Mouse (Mus musculus) embryo, embryonic 11 days (tissue): ENCODE measurements around the gene Unk.

Experiments used
- DNase-seq: peaks from one replicate; pipeline ENCODE4 v3.0.0-alpha.2; 2015

Gene Unk

DNA sequence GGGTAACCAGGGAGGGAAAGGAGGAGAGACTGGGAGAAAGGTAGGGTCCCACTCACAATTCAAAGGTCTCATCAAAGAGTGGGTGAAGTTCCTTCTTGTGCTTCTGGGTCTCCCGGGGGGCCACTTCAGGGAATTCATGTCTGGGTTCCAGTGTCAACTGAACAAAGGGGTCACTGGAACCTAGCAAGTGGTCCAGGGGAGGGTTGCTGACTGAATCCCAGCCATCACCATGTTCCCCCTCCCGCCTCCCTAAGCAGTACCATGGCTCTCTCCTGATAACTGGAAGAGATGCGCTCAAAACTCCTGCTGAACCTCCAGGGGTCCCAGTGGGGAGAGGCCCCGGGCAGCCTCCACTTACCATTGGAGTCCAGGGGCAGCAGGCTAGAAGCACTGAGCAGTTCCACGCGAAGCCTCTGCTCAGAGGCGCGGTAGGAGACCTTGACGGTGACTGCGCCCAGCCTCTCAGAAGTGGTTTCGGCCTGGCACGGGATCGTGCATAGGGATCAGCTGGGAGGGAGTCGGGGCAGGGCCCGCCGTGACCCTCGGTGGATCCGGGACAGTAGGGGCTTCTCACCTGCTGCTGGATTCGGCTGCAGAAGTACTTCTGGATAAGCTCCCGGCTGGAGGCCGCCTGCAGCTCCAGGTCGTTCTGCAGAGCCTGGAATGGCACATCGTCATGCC, 34.2 kb downstream of the Unk start:
- DNase-seq: no peak

DNA sequence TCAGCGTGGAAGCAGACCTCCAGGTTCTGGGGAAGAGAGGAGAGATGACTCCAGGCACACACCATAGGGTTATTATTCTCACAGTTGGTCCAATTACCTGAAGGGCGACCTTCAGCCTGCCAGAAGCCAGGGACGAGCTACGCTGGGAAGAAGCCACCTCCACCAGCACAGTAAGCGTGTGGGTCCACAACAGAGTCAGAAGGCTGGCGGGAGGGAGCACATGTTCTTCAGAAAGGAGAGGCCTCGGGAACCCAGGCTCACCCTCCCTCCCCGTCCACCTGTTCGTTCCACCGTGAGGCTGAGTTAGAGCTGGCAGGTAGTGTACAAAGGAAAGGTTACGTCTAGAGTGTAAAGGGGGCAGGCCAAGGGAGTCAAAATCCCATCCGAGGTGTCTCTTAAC, 35.2 kb downstream of the Unk start:
- no peak for DNase-seq

DNA sequence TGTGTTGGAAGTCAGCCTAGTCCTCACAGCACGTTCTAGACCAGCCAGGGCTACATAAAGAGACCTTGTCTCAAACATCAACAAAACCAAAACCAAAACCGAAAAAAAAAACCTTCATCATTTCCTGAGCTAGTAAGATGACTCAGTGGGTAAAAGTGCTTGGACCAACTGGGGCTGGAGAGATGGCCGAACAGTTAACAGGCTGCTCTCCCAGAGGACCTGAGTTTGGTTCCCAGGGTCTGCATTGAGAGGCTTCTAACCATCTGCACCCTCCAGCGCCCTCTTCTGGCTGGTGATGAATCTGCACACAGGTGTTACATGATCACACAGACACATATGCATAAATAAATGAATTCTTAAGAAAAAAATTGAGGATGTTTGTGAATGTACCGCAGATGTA, 41.4 kb downstream of the Unk start:
- DNase-seq: no peak

DNA sequence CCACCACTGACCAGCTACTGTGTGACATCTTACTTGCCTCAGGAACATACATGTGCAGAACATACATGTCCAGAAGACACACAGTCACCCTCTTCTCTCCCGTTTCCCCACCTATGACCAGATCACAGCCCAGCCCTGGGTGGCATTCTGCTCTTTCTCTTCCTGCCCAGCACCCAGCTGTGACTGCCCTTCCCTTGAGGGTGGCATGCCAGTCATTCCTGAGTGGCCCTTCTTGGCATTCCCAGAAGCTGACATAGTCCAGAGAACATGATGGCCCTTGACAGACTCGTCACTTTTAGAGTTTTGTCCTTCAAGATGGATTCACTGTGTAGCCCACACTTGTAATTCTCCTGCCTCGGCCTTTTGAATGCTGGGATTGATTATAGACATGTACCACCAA, 42.5 kb downstream of the Unk start:
- DNase-seq: no peak

DNA sequence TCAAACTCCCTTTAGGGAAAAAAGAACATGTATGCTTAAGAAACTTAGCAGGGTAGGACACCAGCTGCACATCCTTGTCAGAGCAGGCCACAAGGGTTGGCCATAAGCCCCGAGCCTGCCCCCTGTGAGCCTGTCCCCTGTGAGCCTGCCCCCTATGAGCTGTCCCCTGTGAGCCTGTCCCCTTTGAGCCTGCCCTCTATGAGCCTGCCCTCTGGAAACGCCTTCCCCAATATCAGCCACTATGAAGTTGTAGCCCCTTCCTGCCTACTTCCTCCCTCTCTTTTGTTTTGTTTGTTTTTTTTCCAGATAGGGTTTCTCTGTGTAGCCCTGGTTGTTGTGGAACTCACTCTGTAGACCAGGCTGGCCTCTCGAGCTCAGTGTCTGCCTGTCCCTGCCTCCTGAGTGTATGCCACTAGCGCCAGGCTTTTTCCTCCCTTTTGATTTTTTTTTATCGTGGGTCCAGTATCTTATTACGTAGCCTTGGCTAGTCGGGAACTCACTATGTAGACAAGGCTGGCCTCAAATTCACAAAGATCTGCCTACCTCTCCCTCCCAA, 44.4 kb downstream of the Unk start:
- no peak for DNase-seq

DNA sequence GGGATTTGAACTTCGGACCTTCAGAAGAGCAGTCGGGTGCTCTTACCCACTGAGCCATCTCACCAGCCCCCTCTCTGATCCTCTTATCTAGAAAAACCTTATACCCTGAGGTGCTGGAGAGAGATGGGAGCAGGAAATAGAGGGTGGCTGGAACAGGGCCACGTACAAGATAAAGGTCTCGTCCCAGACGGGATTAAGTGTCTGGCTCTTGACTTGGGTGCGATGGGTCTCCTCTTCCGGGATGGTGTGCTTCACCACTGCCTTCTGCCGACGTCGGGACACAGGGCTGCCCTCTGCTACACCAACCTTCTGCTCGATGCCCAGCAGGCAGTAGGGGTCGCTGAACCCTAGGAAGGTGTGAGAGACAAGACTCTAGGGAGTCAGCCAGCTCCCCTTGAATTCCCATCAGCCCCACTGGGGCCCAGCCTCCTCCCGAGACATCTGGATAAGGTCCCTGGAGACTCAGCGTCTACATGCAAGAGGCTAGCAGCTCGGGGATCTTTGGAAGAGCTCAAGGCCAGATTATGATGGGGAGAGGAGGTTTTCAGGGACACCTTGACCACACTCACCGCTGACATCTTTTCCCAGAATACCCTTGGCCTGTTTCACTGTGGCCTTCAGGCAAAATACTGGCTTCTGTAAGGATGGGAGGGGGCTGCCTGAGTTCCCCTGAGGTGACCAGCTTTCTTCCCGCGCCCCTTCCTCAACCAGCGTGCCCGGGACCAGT, 45.6 kb downstream of the Unk start:
- DNase-seq: no peak

DNA sequence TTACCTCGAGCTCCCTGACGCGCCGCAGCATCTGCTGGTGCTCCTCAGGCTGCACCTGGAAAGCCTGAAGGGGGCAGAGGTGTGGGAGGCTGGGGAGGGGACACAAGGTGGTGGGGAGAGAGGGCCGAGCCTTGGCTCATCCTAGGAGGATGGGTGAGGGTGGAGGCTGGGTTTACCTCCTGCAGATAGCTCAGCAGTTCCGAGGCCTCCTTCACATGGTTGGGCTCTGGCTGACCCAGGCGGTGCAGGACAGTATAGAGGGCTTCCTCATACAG, 46.1 kb downstream of the Unk start:
- DNase-seq: no peak

DNA sequence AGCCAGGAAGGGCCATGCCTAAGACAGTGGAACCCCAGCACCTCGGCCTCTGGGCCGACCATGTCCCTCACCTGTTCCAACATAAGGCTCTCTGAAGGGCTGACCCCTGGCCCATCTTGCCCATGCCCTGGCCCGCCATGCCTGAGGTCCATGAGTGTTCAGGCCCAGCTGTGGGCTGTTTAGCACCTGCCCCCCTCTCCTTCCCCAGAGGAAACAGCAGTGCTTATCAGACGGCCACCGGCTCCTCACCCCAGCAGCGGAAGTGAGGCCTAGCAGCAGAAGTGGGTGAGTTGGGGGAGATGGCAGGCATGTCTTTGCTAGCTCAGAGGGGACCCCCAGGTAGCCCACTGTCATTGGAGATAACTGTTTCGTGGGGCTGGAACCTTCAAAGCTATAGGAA, 46.7 kb downstream of the Unk start:
- DNase-seq: no peak

DNA sequence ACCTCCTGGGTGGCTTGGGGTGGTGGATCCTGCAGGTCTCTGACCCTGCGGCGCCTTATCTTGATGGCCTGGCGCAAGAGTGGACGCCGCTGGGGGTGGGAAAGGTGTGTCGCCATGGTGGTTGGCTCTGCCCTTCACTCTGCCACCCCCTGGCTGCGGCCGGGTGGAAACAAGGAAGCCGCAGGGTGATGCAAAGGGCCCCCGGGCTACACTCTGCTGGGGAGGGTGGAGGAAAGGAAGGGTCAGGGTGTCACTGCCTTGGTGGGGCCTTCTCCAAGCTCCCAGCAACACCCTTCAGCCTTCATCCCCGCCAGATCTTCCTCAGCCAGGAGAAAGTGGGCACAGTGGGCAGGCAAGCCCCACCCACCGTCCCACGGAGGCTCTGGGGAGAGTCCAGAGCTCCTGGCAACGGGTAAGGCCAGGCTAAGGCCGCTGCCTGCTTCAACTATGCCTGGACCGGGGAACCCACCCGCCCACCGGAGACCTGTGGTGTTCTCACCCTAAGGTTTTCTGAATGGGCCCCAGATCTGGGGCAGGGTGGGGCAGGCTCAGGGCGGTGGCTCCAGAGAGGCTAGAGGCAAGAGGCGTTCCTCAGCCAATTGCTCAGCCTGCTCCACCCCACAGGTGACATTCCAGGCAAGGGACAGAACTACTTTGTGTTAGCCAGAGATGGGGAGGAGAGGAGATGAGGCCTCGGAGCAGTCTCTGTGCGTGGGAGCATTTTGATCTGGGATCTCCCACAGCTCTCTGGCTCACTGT, 47.5 kb downstream of the Unk start, which contains the start of gene Unc13d:
Gene Unc13d, minus strand, starts transcription at position 516 of the 759 bp plus-strand sequence.
- DNase-seq: no peak

DNA sequence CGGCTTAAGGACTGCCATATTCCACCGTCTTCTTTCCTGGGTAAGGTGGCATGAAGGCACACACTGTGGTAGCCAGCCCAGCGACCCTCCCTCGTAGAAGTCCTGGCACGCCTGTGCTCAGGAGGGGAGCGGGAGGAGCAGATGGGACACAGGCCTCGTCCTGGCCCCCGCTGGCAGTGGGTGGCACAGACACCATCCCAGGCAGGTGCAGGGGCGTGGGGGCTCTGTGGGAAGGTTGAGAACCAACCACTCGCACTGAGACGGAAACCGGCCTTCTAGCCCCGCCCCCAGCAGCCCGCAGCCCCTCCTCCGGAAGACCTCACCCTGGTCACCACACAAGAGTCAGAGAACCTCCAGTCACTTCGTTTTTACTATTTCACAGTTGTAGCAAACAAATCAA, 48.1 kb downstream of the Unk start:
- peak; percentile 66 for DNase-seq

DNA sequence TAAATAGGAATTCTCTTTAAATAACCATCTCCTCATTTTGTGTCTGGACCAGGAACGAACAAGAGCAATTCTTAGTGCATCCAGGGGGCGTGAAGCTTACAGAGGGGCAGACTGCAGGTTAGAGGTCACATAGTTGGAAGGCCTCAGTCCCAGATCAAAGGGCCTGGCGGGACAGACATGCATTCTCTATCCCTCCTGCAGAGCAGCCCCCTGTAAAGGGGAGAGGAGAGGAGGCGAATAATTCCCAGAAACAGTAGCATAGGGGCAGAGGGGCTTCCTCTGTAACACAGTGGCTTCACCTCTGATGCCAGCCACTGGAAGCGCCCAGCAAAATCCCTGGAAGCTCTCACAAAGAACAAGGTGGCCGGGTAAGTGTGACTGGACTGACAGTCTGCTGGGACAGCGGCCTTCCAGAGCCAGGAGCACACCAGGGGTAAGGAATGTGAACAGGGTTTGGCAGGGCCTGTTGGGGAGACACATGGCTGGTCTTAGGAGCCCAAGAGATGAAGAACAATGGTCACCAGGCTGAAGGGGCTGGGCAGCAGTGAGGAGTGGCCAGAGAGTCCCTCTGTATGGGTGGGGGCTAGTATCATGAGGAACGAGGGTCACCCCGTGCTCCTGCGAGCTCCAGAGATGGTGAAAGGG, 48.7 kb downstream of the Unk start:
- peak; percentile 65 for DNase-seq

DNA sequence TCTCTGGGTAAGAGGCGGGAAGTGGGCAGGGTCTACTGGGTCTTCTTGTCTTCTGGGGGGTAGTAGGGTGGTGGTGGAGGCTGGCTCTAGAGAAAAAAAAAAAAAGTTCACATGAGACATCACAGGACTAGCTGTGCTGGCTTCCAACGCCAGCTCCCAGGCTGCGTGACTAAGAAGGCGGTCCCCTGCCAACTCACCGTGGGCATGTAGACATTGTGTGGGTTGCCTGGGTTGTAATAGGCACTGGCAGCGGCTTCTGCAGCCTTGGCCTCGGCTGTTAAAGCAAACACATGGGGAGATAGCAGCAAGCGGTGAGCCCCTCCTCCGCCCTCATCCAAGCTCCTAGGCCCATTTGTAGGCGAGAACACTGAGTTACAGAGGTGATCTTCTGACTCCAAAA, 49.4 kb downstream of the Unk start:
- no peak for DNase-seq

DNA sequence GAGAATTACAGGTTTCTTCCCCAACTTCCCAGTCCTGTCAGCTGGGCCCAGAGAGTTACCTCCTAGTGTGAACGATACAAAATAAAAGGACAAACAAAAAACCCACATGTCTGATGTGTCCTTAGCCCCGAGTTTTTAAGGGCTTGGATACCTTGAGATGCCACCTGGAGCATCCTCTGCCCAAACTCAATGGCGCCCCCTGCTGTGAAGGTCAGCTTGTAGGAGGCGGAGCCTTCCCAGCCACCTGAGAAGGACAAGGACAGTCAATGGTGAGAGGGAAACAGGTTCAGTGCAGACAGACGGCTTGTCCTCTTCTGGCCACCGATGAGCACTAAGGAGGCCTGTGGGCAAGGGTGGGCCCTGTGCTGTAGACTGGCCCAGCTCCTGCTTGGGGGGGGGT, 51.0 kb downstream of the Unk start:
- peak; percentile 47 for DNase-seq

DNA sequence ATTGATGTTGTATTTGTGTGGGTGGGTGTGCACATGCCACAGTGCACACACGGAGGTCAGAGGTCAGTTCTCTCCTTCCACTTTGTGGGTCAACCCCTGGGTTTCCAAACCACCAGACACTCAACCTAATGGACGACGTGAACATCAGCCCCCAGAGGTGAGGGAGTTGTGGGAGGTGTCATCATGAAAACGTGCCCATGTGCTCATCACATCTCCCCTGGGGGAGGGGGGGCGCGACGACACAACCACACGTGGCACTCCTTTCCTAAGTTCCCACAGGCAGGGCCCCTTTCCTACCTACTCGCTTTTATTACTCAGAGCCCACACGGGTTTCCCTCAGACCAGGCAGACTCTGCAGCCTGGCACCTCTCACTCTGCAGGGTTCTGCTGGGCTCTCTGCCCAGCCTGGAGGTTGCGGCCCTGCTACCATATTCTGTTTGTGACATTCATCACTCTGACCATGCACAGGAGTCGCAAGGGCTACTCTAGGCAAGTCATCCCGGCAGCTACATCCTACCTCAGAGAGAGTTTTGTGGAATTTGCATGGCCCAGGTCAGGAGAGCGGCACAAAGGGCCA, 53.1 kb downstream of the Unk start:
- DNase-seq: no peak

DNA sequence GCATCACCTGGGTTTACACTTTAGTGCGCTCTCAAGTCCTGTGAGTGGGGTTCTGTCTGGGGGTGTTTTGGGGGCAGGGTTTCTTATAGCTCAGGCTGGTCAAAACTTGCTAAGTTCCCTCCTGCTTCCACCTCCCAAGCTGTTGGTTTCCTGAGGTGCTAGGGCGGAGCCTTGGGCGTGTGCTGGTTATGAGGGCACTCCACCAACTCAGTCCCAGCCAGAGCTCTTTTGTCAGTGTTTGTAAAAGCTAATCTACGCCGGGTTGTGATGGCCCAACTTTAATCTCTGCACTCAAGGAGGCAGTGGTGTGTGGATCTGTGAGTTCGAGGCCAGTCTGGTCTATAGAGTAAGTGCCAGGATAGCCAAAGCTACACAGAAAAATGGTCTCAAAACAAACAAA, 54.0 kb downstream of the Unk start:
- no peak for DNase-seq

DNA sequence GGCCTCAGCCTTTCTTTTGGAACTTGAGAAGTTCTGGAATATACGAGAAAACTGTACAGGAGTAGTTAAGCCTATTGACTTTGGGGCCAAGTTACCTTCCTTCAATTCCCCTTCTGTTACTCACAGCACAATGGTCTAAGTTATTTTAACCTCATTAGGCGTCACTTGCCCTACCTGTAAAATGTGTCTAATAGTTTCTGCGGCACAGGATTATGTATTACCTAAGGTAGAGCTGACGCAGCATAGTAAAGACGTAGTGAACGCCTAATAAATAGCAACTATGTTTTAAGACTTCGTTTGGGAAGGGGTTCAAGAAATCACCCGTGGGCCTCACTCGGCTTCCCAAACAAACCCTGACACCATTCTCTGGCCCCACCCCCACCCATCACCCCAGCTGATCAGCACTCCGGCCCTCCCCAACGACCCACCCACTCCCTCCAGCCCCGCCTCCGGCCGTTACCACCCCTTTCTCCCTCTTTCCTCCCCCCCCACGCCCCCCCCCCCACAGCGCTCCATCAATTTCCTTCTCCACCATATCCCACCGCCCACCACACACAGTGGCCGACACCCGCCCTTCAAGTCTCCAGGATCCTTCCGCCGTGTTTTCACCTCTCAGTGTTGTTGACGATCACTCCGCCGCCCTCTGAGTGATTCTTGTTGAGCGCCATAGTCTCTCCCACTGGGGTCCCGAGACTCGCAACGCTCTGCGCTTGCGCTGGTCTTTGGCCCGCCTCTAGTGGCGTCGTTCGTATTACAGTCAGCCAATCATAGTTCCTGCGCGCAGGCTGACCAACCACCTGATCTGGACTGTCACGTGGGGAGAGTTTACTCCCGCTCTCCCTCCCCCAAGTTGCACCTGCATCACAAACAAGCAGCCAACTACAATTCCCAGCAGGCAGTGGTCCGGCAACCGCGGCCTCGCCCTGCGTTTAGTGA, 56.4 kb downstream of the Unk start, which contains the start of gene Wbp2:
Gene Wbp2, minus strand, starts transcription at position 738 of the 936 bp plus-strand sequence.
- peak; percentile 99 for DNase-seq

DNA sequence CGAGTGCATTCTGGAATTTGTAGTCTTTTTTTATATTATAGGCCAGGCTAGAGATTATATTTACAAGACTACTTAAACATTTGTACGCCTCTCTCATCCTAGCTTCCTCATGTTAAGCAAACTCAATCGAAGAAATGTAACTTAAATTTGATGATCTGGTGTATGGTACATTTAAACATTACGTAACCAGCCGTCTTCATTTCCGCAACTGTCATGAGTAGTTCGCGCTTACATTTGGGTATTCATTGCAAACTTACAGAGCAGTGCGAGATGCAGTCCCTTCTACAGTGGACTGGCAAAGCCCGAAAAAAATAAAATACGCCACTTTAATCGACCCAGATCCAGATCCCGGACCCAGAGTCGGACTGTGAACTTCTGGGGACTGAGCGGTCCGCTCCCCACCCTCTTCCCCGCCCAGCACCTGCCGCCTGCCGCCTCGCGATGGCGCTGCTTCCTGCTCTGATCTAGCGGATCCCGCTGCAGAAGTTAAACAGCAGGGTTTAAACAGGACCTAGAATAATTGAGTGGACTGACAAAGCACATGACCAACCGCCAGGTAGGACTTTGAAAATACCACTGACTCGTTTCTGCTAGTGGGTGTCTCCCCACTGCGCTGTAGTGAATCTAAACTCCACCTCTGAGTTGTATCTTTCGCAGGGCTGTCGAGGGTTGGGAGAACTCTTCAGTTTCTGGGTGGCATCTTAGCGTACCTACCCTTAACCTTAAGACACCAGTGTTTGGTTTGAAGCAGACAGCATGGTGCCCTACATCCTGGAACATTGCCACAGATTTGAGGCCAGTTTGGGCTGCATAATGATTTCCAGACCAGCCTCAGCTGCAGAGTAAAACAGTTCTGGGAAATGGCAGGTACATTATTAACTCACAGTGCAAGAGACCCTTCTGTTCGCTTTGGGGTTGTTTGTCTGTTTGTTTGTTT, 57.3 kb downstream of the Unk start:
- DNase-seq: peak; percentile 91

DNA sequence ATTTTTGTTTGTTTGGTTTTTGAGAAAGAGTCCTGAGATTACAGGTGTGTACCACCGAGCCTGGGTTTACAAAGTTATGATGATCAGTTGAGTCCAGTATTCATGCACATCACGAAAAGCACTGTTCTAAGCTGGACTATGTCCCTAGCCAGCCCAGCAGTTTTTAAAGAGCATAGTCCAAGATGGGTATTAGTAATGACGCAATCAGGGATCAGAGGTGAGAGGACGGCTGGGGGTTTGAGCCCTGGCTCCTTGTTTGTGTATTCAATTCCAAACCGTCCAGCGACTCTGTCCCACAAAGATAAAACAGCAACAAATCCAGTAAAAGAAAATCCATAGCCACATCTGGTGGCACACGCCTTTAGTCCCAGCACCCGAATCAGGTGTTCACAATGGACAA, 58.1 kb downstream of the Unk start:
- DNase-seq: no peak

DNA sequence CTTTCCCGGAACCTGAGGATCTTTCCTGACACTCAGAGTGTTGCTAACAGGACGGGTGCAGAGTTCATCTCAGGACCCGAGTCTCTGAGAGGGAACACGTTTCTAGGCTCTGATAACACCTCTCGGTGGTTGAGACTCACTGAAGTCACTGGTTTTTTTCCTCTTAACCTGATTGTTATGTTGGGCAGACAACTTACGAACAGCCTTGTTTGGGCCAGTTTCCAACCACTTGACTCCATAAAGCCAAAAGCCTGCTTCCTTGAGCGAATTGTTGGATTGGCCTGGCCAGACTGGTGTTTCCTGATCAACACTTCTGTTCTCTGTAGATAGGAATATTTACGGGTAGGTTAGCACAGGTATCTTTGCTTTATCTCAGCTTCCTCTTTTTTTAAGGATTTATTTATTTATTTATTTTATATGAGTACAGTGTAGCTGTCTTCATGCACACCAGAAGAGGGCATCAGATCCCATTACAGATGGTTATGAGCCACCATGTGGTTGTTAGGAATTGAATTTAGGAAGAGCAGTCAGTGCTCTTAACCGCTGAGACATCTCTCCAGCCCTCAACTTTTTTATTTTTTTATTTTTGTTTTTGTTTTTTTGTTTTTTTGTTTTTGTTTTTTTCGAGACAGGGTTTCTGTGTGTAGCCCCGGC, 58.7 kb downstream of the Unk start:
- DNase-seq: no peak

DNA sequence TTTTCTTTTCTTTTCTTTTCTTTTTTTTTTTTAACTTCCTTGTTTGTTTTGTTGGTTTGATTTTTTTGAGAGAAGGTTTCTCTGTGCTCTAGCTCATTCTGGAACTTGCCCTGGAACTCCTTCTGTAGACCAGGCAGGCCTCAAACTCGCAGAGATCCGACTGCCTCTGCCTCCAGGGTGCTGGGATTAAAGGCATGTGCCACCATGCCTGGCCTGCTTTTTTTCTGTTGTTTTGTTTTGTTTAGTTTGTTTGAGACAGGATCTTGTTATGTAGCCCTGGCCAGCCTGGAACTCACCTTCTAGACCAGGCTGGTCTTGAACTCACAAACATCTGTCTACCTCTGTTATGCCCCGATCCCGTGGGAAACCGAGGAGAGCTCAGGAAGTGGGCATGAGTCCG, 59.4 kb downstream of the Unk start:
- DNase-seq: no peak
